Mouse (Mus musculus) small intestine, adult 2 months (tissue): Measurements from ENCODE around the gene Gpn3.

Experiments
- CTCF ChIP-seq: fragments of 200-500 bp; IDR thresholded peaks from 2 replicates; pipeline ENCODE4 v1.5.1; 2012; ENCODE audit warnings: low read depth, mild to moderate bottlenecking, control low read depth, inconsistent platforms, low read length, moderate library complexity, mixed read lengths; ENCODE audit not compliant: insufficient replicate concordance, insufficient read length; ENCODE audit errors: extremely low read depth
- POLR2A ChIP-seq: fragments of 200-500 bp; IDR thresholded peaks from 2 replicates; pipeline ENCODE4 v1.6.1; 2012; ENCODE audit warnings: low read depth, mild to moderate bottlenecking, control low read depth, inconsistent platforms, low read length, moderate library complexity

GRCm38 (mm10) chr5:122400628-122401302 lies 29.1 kb downstream of the Gpn3 start:
- no peak for TF ChIP-seq POLR2A
- no peak for TF ChIP-seq CTCF
